Mouse (Mus musculus): ENCODE measurements around the gene Gm17455. TPM values are rescaled to one million over a fixed set of nuclear protein-coding genes. Genes with fewer than 3 reads are reported as not detected.

The Gm17455 gene
- 5.6 and 9.0 TPM in 2 replicates for polyA plus RNA-seq (2016; fragmentation: Nextera tagmentation; extraction: Ambion mirVana)

- no peak within 1 kb of the TSS for H3K4me3 ChIP-seq
- no peak within 1 kb of the TSS; the same call in 1 of the 2 replicates for H3K4me2 ChIP-seq (replicated peaks)
- no peaks in the 10 kb centered on the region for H3K36me3 ChIP-seq
- ATAC-seq (ENCODE audit: low FRiP score) = peak; percentile 41; the same call in 1 of the 2 replicates
- H3K27ac ChIP-seq = peak within 1 kb of the TSS; percentile 32
- no peak within 1 kb of the TSS for H3K9ac ChIP-seq
- H3K9me3 ChIP-seq (replicated peaks) = no peaks in the 10 kb centered on the region
- H3K4me1 ChIP-seq = peaks cover 22% of the 10 kb centered on the region
- WGBS = 39% methylated on average over 7 of the region's 7 CpGs
- no peaks in the 10 kb centered on the region; the same call in 1 of the 2 replicates for H3K27me3 ChIP-seq
Observed at GRCm38 (mm10) chr10:60399449-60399848, at the start of gene Gm17455. Gene Gm17455, plus strand, starts transcription at chr10:60399726.

GRCm38 (mm10) chr10:60350077-60350804 lies 49.3 kb upstream of the Gm17455 start:
- ATAC-seq (ENCODE audit: low FRiP score) = no peak
- Histone ChIP-seq H3K36me3 (no peaks in the 10 kb centered on the region), H3K9me3 (replicated peaks) (no peaks in the 10 kb centered on the region), H3K27me3 (peaks cover 30% of the 10 kb centered on the region), H3K27ac (no peak overlapping the region), H3K4me1 (peaks cover 43% of the 10 kb centered on the region), H3K4me3 (no peak overlapping the region), H3K9ac (no peak overlapping the region), H3K4me2 (replicated peaks) (0 out of 2 replicates have a peak overlapping the region, but pooled peaks have one; percentile 9)
- WGBS = 56% methylated on average over 5 of the region's 5 CpGs

- Histone ChIP-seq H3K27ac (peak overlapping the region; percentile 72; the same call in 1 of the 2 replicates), H3K4me1 (peaks cover 43% of the 10 kb centered on the region), H3K4me2 (replicated peaks) (0 out of 2 replicates have a peak overlapping the region, but pooled peaks have one; percentile 9), H3K9me3 (replicated peaks) (no peaks in the 10 kb centered on the region), H3K9ac (no peak overlapping the region), H3K27me3 (peaks cover 29% of the 10 kb centered on the region), H3K4me3 (no peak overlapping the region), H3K36me3 (no peaks in the 10 kb centered on the region)
- no peak for ATAC-seq (ENCODE audit: low FRiP score)
- WGBS = 40% methylated on average over 3 of the region's 3 CpGs
Observed at GRCm38 (mm10) chr10:60350805-60351167, 48.7 kb upstream of the Gm17455 start.

GRCm38 (mm10) chr10:60351248-60351647 lies 48.3 kb upstream of the Gm17455 start:
- 20% methylated on average over 3 of the region's 3 CpGs for WGBS
- peak overlapping the region; percentile 72 for H3K27ac ChIP-seq
- no peaks in the 10 kb centered on the region for H3K9me3 ChIP-seq (replicated peaks)
- 0 out of 2 replicates have a peak, but pooled peaks have one; percentile 18 for ATAC-seq (ENCODE audit: low FRiP score)
- H3K4me2 ChIP-seq (replicated peaks) = no peak overlapping the region
- H3K4me3 ChIP-seq = no peak overlapping the region
- H3K27me3 ChIP-seq = peaks cover 24% of the 10 kb centered on the region
- no peaks in the 10 kb centered on the region for H3K36me3 ChIP-seq
- no peak overlapping the region for H3K9ac ChIP-seq
- peaks cover 42% of the 10 kb centered on the region for H3K4me1 ChIP-seq

- 22% methylated on average over 7 of the region's 7 CpGs for WGBS
- Histone ChIP-seq H3K9me3 (replicated peaks) (no peaks in the 10 kb centered on the region), H3K4me2 (replicated peaks) (no peak overlapping the region), H3K27me3 (peaks cover 19% of the 10 kb centered on the region), H3K27ac (peak overlapping the region; percentile 72), H3K9ac (no peak overlapping the region), H3K4me3 (no peak overlapping the region), H3K36me3 (no peaks in the 10 kb centered on the region), H3K4me1 (peaks cover 35% of the 10 kb centered on the region)
- peak; percentile 53 for ATAC-seq (ENCODE audit: low FRiP score)
Observed at GRCm38 (mm10) chr10:60351761-60352455, 47.6 kb upstream of the Gm17455 start.

DNA sequence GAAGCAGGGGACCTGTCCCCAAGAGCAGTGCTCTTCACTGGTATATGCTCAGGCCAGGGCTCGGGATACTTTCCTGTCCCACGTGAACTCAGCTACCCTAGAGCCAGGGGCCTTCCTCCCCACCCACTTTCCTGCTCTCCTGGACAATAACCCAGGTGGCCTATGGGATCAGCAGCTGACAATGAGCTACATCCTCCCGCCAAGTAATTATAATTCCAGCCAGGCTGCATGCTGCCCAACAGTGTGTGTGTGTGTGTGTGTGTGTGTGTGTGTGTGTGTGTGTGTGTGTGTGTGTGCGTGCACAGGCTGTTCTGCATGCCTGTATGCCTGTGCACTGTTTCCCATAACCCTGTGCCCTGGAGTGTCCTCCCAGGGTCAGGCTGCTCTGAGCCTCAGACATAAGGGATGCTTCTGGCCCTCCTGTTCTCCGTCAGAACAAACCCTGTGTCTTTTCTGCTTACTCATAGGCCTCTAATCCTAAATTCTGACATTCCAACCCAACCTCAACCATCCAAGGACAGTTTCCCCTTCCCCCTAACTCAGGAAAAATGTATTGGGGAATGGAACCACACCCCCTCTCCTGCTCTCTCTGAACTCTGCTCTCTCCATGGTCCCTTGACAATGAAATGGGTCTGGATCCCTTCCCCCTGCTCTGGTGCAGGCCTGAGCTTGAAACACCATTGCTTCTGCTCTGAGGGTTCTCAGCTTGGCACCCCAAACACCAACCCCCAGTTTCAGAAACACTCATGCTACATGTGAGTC lies 46.1 kb upstream of the Gm17455 start:
- Histone ChIP-seq H3K4me2 (replicated peaks) (no peak overlapping the region), H3K9me3 (replicated peaks) (no peaks in the 10 kb centered on the region), H3K36me3 (no peaks in the 10 kb centered on the region), H3K4me3 (no peak overlapping the region), H3K4me1 (peaks cover 26% of the 10 kb centered on the region), H3K9ac (no peak overlapping the region), H3K27ac (no peak overlapping the region), H3K27me3 (peaks cover 6% of the 10 kb centered on the region; the same call in 1 of the 2 replicates)
- ATAC-seq (ENCODE audit: low FRiP score) = no peak
- WGBS = 54% methylated on average over 5 of the region's 5 CpGs

DNA sequence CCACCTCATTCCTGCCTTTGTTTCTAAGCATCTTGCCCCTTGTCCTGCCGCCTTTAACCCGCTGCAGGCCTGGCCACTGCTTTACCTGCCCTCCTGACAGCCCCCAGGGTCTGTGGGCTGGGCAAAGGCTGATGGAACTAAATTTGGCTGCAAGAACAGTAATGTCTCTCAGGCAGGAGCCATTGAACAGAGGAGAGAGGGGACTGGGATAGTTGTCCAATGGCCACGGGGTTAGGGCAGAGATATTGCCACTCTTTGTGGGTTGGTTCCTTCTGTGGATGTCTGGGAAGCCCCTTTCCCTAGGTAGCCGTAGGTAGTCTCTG lies 45.6 kb upstream of the Gm17455 start:
- Histone ChIP-seq H3K27me3 (peaks cover 2% of the 10 kb centered on the region; the same call in 1 of the 2 replicates), H3K36me3 (no peaks in the 10 kb centered on the region), H3K9ac (no peak overlapping the region), H3K4me2 (replicated peaks) (no peak overlapping the region), H3K27ac (no peak overlapping the region), H3K9me3 (replicated peaks) (no peaks in the 10 kb centered on the region), H3K4me3 (no peak overlapping the region), H3K4me1 (peaks cover 23% of the 10 kb centered on the region)
- WGBS = 89% methylated on average over 4 of the region's 4 CpGs
- ATAC-seq (ENCODE audit: low FRiP score) = no peak

DNA sequence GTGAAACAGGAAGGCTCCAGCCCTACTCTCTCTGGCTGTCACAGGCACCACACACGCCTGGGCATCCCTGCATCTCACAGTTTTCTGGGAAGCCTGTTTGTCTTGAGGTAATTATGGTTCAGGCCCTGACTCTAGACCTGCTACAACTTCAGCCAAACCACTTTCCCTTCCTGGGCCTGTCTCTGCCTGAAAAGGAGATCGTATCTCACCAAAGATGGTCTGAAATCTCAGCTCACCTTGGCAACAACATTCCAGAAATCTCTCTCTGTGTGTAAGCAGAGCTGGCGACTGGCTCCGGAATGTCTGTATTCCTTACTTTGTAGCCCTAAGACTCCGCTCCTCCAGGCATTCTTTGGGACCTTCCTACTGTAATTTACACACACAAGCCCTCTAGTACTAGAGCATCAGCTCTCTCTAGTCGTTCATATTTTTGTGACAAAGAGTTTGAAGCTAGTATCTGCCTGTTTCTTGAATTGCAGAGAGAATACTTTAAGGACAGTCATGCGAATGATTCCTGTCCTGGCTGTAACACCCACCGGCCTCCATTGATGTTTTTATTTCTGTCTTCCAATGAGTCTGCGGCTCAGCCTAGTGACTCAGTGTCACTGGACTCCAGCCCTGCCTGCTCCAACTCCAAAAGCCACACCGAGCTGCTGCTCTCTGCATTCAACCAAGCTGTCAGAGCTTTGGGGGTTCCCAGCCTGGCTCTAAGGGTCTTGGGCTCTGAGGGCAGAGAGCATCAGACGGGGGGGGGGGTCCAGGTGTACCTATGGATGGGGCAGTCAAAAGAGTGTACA lies 44.4 kb upstream of the Gm17455 start:
- Histone ChIP-seq H3K4me1 (peaks cover 18% of the 10 kb centered on the region), H3K27ac (no peak overlapping the region), H3K36me3 (no peaks in the 10 kb centered on the region), H3K4me3 (no peak overlapping the region), H3K9me3 (replicated peaks) (no peaks in the 10 kb centered on the region), H3K4me2 (replicated peaks) (no peak overlapping the region), H3K9ac (no peak overlapping the region), H3K27me3 (no peaks in the 10 kb centered on the region)
- ATAC-seq (ENCODE audit: low FRiP score) = no peak
- 70% methylated on average over 11 of the region's 11 CpGs for WGBS

GRCm38 (mm10) chr10:60357441-60357840 lies 42.1 kb upstream of the Gm17455 start:
- Histone ChIP-seq H3K27me3 (no peaks in the 10 kb centered on the region), H3K36me3 (no peaks in the 10 kb centered on the region), H3K4me1 (peaks cover 11% of the 10 kb centered on the region; the same call in 1 of the 2 replicates), H3K9ac (no peak overlapping the region), H3K4me3 (no peak overlapping the region), H3K9me3 (replicated peaks) (no peaks in the 10 kb centered on the region), H3K27ac (no peak overlapping the region), H3K4me2 (replicated peaks) (no peak overlapping the region)
- ATAC-seq (ENCODE audit: low FRiP score) = no peak
- 86% methylated on average over 4 of the region's 4 CpGs for WGBS

- 96% methylated on average over 14 of the region's 14 CpGs for WGBS
- H3K27me3 ChIP-seq = no peaks in the 10 kb centered on the region
- H3K9ac ChIP-seq = no peak overlapping the region
- no peaks in the 10 kb centered on the region for H3K9me3 ChIP-seq (replicated peaks)
- no peaks in the 10 kb centered on the region for H3K36me3 ChIP-seq
- H3K4me2 ChIP-seq (replicated peaks) = no peak overlapping the region
- ATAC-seq (ENCODE audit: low FRiP score) = no peak
- no peak overlapping the region for H3K4me3 ChIP-seq
- H3K27ac ChIP-seq = no peak overlapping the region
- peaks cover 11% of the 10 kb centered on the region; the same call in 1 of the 2 replicates for H3K4me1 ChIP-seq
Observed at GRCm38 (mm10) chr10:60357901-60358300, 41.6 kb upstream of the Gm17455 start.

GRCm38 (mm10) chr10:60358776-60359175 lies 40.8 kb upstream of the Gm17455 start:
- H3K9me3 ChIP-seq (replicated peaks) = no peaks in the 10 kb centered on the region
- H3K4me3 ChIP-seq = no peak overlapping the region
- H3K36me3 ChIP-seq = no peaks in the 10 kb centered on the region
- no peaks in the 10 kb centered on the region for H3K27me3 ChIP-seq
- no peak overlapping the region for H3K9ac ChIP-seq
- WGBS = 31% methylated on average over 4 of the region's 4 CpGs
- H3K4me2 ChIP-seq (replicated peaks) = no peak overlapping the region
- ATAC-seq (ENCODE audit: low FRiP score) = no peak
- H3K4me1 ChIP-seq = peaks cover 11% of the 10 kb centered on the region; the same call in 1 of the 2 replicates
- no peak overlapping the region for H3K27ac ChIP-seq

All from hindbrain, embryonic 12.5 days (tissue).